Mouse (Mus musculus) adrenal gland, adult (tissue): ENCODE data around the gene Usp53.
"Not testable (repeated sequence)": the region's sequence is repeated elsewhere in the genome, so short reads cannot be mapped to it uniquely, and the experiment has no call there.

Experiments used
- DNase-seq, 2 experiments: peaks; one replicate each; pipeline ENCODE4 v3.0.0; 2022 to 2023; ENCODE audit warnings: low spot score in 1 of 2; ENCODE audit not compliant: inconsistent age in 2 of 2

Gene Usp53

DNA sequence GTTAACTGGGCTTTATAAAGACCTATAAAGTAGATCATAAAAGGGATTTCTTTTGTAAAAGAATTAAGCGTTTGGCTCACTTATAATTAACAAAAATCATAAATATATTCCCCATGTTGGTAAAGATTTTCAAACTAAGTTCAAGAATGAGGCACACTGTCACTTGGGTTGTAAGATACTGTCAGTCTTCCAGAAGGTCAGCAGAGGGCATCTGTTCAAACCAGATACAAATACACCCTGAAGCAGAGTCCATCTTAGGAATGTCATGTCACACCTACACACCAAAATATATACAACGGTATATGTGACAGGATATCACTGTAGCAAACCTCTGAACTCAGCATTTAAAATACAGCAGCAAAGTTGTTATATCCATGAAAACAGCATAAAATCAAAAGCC is 34.2 kb downstream of the Usp53 start:
- no peak for DNase-seq

DNA sequence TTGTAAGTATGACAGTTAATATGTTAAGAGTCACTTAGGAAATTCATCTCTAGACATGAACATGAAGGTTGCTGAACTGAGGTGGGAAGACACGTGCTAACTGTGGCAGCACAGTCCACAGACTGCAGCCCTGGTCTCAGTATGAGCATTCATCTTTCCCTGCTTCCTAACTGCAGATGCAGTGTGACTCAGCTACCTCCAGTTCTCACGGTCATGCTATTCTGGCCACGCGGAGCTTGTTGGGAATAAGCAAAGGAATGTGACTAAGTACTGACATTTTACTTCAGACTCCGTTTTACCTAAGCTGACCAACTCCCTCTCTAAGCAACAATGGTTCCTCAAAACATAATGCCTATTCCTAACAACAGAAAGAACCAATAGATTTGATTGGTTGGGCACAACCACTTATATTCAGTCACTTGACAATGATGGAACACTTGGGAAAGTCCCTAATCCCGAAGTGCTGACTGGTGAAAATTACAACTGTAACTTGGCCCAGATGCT is 40.9 kb downstream of the Usp53 start:
- DNase-seq = peak; percentile 57 to 82

DNA sequence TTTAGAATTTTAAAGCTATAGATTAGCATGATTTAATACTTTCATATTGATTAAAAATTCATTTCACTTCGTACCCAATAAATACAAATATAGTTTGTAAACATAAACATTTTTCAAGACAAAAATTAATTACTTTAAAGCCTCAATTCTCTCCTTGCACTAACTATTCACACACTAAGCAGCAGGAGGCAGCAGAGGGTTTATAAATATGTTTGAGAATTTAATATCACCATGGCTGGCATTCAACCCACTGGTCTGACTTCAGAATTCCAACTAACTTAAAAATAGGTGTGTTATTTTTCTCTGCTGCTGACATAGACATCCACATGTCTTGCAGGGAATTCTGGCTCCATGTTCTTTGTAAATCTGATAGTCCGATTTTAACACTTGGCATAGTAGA is 45.1 kb downstream of the Usp53 start:
- DNase-seq = peak in 1 of 2 experiments; percentile 68

DNA sequence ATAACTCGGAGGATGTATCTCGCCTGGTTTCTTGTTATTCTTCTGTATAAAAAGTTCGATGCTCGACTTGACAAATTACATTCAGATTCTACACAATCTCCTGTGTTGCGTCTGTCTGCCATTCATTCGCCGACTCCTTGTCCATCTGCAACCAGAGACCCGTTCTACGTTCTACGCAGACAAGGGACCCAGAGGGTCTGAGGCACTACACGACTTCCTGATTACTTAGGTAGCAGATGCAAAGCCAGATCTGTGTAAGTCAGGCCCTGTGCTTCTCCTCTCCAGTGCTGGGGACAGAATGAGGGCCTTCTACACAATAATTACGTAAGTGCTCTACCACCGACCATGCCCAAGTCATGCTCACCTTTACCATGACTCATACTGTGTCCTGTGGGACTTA is 47.1 kb downstream of the Usp53 start:
- not testable (repeated sequence) for DNase-seq

DNA sequence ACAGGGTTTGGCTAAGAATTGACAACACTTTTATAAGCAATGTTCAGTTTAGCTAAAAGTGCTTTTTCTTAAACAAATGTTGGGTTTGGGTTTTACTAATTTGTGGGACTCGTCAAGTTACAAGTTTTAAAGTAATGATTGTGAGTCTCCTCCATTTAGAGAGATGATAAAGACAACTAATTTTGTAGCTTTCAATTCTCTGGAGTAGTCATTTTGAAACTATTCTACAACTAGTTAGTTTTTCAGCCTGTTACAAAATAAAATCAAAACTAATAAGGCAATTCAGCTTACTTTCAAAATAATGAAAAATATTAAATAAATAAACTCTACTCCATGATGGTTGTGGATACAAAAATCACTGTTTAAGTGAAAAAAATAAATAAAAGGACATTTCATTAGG is 51.8 kb downstream of the Usp53 start:
- no peak for DNase-seq

DNA sequence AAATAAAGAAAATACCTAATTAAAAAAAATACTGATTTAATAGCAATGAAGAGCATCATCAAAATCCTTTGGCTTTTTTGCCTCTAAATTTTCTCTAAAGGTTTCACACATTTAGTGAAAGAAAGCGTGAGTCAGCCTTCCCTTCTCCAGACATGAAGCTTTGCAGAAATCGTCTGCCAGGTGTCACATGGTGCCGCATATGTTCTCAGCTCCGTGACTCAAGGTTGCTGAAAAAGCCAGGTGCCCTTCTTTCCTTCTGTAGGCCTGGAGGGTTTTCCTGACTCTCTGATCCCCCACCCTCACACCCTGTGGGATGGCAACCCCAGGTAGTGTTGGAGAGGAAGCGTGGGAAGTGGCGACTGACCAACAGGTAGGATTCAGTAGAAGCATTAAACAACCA is 54.6 kb downstream of the Usp53 start:
- DNase-seq = no peak

DNA sequence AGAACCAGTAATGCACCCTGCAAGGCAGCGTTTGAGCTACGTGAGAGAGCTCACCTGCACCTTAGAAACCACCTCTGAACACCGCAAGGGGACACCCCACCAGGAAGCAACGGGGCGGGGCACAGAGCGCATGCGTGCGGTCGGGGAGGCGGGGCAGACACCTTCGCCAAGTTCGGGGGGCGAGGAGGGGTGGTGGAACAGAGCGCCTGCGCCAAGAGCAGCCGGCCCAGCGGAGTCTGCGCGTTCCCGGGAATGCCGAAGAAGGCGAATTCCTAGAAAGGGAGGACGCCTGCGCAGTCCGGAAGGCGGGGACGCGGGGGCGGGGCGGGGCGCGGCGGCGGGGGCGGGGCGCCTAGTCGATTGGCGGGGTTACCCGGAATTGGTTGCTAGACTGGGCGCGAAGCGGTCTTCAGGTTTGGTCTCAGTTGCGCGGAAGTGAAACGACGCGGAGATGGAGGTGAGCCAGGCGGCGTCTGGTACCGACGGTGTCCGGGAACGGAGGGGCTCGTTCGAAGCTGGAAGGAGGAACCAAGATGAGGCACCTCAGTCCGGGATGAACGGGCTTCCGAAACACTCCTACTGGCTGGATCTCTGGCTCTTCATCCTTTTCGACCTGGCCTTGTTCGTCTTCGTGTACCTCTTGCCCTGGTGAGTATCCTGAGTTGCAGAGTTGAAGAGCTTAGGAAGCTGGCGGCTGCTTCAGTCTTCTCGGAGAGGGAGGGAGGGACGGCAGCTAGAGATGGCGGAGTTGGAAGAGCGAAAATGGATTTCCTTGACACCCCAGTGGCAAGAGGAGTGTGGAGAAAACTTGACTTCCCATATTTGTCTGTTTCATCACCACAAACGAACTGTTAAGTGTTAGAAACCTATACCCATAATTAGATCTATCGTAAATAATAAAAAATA is 60.0 kb downstream of the Usp53 start, which contains the start of gene 1810037I17Rik:
Gene 1810037I17Rik, plus strand, starts transcription at position 195 of the 906 bp plus-strand sequence.
- peak; percentile 98 to 99 for DNase-seq

DNA sequence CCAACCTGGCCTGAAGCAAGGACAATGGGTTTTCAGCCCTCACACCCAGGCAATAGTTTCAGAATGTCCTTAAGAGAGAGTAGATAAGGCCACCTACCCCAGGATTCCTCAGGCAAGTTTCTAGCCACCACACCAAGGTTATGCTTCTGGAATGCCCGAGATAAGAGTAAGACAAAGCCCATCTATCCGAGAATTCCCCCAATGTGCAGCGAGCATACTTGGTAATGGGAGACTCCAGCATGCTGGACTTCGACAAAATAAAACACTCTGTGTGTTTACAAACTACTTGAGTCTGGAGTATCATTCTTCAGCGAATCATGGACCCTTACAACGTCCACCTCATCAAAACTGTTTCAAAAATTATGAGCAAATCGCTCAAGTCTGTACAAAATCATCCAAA is 61.2 kb downstream of the Usp53 start:
- peak in 1 of 2 experiments; percentile 56 for DNase-seq

DNA sequence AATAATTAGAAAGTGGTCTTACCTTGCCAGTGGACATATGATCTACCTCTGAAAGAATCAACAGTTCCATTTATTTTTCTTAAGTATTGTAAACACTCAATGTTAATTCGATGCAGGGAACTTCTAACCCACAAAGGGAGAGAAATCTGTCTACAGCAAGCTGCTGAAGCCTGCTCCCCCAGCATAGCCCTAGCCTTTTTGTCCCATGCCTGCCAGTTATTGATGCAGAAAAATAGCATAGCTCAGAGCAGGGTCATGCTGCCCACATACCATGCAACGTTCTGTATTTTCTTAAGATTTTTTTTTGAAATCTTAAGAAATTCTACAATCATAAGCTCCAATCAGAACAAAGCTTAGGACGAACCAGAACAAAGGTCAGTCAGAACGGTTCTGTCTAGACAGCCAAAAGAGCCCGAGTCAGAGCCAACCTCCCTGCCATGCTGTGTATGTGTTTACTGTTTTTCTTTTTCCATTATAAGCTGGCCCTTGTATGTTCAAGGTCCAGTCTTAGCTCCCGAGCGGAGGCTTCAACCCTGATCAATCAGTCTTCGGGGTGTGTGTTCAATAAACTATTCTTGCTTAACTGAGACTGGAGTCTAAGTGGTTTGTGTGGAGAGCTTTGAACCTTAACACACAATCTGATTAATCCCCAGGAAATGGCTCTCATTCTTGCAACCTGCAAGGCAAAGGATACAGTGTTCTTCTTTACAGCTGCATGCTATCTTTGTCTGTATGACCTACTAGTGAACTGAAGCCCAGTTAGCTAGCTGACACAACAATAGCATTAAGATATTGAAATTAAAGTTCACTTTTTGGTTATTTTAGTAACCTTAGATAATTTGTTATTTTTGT is 62.4 kb downstream of the Usp53 start:
- peak in 1 of 2 experiments; percentile 40 for DNase-seq

DNA sequence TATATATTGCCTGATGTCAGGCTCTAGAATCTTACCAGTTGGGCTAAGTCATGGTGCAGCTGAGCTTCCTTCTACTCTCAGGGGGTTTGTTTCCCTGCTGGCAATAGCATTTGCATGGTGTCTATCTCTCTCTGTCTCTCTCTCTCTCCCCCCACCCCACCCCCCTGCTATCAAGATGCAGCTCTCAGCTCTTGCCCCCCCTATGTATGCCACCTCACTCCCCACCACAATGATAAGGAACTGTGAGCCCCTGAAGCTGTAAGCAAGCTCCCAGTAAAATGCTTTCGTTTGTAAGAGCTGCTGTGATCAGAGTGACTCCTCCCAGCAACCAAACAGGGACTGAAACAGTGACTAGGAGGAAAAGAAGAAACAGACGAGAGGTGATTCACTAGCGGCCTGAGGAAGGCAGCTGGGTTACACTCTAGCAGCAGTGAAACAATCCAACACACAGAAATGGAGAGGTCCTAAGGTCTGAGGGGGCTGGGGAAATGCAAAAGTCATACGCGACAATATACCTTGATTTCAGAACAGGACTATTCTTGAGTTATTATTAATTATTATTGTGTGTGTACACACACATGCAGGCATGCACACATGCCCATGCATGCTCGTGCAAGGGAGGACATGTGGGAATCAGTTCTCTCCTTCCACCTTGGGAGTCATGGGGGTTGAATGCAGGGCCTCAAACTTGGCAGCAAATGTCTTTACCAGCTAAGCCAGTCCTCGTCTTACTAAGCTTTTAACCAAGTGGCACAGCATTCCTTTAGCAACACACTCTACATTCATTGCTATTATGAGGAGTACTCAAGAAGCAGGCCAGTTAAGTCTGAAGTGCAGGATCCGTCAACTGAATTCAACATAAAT is 63.5 kb downstream of the Usp53 start:
- no peak for DNase-seq

DNA sequence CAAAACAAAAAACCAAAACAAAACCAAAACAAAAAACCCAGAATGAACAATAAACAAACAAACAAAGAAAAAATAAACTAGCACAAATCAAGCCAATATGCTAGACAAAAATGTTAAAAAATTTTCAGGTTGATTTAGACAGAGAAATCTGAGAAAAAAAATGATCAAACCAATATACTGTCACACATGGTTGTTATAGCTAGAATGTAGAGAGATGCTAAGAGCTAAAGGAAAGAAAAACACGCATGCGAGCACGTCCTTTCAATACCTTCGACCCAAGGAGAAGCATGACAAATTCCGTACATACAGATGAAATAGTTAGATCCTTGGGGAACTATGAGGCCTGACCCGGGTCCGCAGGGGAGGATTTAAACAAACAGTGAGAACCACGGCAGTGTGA is 65.0 kb downstream of the Usp53 start, which contains the start of gene Gm10959:
Gene Gm10959, minus strand, starts transcription at position 101 of the 400 bp plus-strand sequence.
- no peak for DNase-seq

DNA sequence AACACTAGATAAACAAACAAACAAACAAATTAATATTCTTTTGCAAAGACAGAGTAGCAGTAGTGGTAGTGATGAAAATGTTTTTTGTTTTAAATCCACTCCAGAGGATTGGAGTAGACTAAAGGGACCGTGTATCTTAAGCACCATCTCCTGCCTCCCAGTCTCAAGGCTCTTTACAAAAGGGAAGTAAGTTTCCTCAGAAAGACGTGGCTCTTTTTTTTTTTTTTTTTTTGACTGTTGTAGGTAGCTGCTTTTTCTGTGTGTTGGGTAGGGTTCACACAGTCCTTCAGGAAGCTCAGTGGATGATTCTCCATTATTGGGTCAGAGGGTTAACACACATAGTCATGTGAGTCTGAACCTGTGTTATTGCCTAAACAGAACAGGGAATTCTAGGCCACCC is 65.6 kb downstream of the Usp53 start:
- DNase-seq = no peak

DNA sequence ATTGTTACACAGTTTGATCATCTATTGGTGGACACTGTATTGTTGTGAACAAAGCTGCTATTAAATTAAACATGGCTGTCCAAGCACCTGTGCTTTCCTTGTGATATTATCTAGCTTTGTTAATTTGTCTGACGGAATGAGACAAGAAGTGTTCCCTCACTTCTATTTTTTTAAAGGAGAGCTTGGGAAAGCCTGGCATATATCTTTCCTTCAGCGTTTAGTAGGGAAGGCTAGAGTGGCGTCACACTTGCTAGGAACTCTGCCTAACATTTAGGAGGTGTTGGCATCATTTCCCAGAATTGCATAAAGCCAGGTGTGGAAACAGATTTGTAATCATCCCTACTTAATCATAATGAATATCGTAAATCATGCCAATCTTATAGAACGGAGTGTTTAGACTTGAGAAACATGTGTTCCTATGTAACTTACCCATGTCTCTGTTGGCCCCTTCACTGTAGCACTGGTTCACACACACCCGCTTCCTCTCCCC is 68.1 kb downstream of the Usp53 start:
- no peak for DNase-seq

DNA sequence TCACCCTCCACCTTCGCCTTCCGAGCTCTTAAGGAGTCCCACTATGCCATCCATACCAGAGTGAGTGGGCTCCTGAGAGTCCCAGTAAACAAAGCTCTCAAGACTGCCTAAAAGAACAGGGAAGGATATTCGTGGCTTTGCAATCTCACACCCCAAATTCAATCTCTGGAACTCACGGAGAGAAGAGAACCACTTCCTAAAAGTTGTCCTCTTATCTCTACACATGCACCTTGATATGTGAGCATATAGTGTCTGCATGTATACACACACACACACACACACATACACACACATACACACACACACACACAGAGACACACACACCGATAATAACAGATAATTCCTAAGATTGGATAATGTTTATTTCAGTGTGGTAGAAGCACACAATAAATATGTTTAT is 68.8 kb downstream of the Usp53 start:
- DNase-seq = no peak

DNA sequence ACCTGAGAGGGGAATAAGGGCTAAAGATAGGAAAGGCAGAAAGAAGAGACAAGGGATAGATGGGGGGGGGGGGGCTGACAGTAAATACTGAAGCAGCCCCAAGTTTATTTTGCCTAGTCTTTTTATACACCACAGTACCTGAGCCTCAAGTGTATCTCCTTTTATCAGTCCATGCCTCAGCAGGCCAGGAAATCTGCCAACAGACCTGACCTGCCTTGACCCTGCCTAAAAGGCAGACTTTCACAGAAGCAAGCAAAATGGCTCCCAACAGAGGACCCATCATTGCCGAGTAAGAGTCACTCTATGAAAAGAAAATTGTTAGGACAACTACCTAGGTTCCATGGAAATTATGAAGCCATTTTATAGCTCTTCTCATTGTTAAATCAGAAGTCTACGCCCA is 76.5 kb downstream of the Usp53 start:
- DNase-seq = peak; percentile 34 to 62

DNA sequence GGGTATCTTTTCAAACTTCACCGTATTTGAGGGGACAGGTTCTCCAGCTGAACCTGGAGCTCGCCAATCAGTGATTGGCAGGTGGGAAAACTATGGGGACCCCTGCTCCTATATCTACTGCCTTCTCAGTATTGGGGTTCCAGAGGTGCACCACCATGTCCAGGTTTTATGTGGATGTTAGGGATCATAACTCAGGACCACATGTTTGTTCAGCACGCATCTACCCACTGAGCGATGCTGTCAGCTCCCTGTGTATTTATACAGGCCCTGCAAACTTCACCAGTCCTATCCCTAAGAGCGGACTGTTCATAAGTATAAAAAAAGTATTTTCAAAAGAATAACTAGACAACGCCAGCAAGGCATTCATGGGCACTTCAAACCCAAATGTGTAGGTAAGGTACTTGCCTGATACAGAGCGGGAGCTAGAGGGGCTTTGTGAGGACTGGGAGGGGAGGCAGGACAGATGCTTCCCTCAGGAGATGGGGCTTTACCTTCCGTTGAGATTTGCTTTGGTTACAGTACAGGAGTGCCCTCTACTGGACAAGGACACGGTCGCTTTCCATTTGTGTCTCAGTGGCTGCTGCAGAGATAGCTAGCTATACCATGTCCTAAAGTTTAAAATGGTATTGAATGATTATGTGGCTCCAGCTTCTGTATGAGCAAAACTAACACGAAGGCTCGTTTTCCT is 80.4 kb downstream of the Usp53 start:
- peak; percentile 36 to 87 for DNase-seq

DNA sequence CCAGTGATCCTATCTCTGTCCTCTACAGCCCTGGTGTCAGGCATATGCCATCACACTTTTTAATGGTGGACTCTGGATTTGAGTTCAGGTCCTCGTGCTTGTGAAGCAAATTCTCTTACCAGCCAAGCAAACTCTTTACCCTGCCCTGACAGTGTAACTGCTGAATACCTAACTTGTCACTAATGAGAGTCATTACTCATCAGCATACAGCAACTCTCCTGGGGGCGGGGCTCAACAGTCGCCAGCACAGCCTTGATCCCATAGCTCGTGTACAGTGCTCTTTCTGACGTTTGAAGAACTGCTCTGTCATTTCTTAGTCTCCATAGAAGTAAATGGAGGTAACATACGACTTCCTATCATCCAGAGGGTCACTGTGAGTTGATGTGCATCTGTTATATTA is 86.1 kb downstream of the Usp53 start:
- peak in 1 of 2 experiments; percentile 23 for DNase-seq

DNA sequence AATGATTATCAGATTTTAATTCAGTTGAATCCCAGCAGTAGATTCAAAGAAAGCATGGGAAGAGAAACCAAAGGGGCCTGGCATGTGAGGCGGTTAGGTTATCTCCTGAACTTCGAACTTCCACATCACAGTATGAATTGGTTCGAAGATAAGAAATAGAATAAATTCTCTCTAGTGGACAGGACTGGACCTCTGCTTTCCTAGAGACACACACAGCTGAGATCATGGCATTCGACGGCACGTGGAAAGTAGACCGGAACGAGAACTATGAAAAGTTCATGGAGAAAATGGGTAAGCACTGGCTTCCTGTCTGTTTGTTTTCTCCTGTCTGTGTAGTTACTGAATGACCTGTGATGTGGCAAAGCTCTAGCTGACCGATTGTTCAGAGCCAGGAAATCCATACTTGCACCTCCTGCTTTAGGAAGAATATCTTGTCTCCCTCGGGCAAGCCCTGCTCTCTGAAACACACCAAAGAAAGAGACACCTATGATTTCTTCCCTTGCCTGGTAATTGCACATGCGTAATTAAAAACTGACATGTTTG is 89.0 kb downstream of the Usp53 start:
- no peak for DNase-seq

DNA sequence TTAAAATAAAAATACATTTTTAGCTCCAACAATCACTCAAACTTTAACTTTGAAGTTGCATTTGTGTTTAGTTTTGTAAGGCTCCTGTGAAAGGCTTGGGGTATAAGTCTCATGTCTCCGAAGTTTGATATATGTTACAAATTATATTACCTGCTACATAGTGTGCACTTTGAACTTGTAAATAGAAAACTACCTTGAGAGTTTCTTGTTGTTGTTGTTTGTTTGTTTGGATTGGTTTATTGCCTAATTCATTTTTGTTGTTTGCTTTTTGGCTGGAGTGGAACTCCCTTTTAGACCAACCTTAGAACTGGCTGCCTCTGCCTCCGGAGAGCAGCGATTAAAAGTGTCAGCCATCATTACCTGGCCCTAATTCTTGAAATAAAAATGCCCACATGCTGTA is 89.5 kb downstream of the Usp53 start, which contains the start of gene Fabp2:
Gene Fabp2, plus strand, starts transcription at position 301 of the 400 bp plus-strand sequence.
- DNase-seq = no peak
